Mouse (Mus musculus) cerebral cortex, adult 2 months (tissue): Measurements from ENCODE around the gene Gm20388.

Experiments used
- WGBS: fragments of 180-500 bp; shearing (Covaris S2); methylation state at CpG from one replicate; pipeline ENCODE4 v1.1.7; 2018; 5-methylcytosine and 5-hydroxymethylcytosine counted together

The Gm20388 gene

DNA sequence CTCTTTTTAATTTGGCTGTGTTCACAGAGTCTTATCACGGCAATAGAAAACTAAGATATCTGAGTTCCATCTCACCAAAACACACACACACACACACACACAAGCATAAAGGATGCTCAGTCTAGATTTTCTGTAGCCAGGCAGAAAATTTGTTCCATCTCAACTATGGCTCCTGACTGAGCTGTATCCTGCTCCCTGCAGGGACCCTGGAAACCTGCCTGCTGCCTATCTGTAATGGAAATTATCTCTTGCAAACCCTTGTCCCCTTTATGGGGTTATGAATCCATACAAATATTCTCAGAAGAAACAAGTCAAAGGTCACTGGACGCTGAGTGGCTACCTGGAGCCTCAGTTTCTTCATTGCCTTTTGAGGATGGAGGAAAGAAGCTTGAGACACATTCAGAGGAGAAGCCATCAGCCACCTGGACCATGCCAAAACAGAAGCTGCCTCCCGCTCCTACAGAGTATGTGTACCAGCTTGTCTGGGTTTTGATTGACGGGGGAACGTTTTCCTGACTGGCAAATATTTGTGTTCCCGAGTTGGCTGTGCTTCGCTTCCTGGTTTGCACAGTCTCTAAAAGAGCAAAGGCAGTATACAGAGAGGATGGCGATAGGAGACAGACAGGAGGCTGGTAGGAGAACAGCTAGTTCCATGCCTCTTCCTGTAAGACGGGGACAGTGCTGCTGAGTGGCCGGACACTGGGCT, 681.1 kb downstream of the Gm20388 start:
- WGBS = 49% methylated on average over 10 of the region's 10 CpGs

- WGBS = 87% methylated on average over 5 of the region's 5 CpGs
Observed at GRCm38 (mm10) chr8:120594571-120594970, 683.9 kb downstream of the Gm20388 start.

GRCm38 (mm10) chr8:120595963-120596362, 685.3 kb downstream of the Gm20388 start:
- WGBS = 11% methylated on average over 5 of the region's 5 CpGs

GRCm38 (mm10) chr8:120598579-120598978, 687.9 kb downstream of the Gm20388 start:
- WGBS = 22% methylated on average over 24 of the region's 24 CpGs

DNA sequence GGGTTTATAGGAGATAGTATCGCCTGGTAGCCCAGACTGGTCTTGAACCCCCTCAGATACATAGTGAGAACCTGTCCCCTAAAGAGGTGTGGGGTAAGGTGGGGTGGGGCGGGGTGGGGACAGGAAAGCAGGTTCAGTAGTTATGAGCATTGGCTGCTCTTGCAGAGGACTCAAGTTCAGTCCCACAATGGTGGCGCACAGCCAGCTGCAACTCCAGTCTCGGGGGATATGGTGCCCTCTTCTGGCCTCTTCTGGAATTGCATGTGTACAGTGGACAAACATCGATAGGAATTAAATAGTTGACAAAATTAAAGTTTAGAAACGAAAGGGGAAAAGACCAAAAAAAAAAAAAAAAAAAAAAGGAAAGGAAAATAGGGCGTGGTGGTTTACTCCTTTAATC, 688.9 kb downstream of the Gm20388 start:
- 44% methylated on average over 7 of the region's 7 CpGs for WGBS

DNA sequence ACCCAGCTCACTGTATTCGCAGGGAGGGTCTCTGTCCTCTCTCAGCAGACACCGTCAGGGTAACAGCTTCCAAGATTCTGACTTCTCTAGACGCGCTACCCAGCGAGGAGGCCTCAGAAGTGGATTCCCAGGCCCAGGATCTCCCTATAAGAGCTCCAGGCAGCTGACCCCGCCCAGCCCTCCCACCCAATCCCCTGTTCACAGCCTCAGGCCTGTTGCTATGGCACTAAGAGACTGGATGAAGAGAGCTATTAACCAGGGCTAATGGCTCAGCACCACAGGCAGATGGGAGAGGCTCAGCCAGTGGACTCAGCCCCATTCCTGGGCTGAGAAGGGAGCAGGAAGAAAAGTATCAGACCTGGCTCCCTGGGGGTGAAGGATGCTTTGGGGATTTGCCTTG, 692.0 kb downstream of the Gm20388 start:
- 77% methylated on average over 6 of the region's 6 CpGs for WGBS

DNA sequence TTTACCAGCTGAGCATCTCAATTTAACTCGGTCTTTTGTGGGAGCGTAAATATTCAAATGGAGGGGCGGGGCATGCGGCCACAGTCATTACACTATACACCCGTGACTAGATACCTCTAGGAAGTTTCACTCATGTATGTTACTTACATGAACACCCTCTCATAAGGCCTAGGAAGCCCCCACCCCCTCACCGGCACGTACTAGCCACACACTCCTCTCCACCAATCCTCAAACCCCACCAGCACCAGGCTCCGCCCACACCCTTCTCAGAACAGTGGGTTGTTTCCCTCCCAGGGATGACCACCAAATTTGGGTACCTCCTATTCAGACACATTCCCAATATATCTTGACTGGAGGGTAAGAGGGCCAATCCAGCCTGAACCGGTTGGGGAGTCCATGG, 696.8 kb downstream of the Gm20388 start:
- WGBS = 69% methylated on average over 9 of the region's 9 CpGs

DNA sequence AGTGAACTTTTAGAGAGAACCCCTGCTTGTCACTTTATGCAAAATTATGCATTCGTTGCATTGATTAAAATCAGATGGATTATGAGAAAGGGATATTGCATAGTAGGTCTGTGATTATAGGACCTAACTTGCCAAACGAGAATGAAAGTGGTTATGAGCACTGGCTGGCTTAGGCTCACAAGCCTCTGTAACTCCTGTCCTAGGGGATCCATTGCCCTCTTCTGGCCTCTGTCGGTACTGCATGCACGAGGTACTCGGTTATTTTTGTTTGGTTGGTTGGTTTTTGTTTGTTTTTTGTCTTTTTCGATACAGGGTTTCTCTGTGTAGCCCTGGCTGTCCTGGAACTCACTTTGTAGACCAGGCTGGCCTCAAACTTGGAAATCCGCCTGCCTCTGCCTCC, 697.2 kb downstream of the Gm20388 start:
- 12% methylated on average over 7 of the region's 7 CpGs for WGBS

GRCm38 (mm10) chr8:120610824-120611223, 700.2 kb downstream of the Gm20388 start:
- WGBS = 84% methylated on average over 6 of the region's 6 CpGs

- 88% methylated on average over 3 of the region's 3 CpGs for WGBS
Observed at GRCm38 (mm10) chr8:120614491-120614890, 703.9 kb downstream of the Gm20388 start.

GRCm38 (mm10) chr8:120616663-120617626, 706.3 kb downstream of the Gm20388 start:
- 62% methylated on average over 7 of the region's 8 CpGs for WGBS

DNA sequence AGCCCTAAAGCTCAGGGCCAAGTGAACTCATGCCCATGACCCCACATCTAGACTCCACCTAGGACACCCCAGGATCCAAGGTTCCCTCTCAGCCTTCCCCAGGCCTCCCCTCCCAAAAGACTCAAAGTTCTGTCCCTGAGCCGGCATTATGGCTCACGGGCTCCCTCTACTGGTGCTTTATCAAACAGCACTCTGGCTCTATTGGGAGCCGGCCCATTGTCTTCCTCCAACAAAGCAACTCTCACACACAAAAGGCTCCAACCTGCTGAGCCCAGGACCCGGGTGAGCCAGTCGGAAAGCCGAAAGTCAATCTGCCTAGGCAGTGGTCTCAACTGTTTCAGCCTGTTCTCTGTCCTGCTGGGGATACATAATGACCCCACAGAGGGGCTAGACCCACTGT, 707.5 kb downstream of the Gm20388 start:
- under 1% methylated on average over 6 of the region's 6 CpGs for WGBS

- 58% methylated on average over 11 of the region's 11 CpGs for WGBS
Observed at GRCm38 (mm10) chr8:120619235-120620180, 708.9 kb downstream of the Gm20388 start.

DNA sequence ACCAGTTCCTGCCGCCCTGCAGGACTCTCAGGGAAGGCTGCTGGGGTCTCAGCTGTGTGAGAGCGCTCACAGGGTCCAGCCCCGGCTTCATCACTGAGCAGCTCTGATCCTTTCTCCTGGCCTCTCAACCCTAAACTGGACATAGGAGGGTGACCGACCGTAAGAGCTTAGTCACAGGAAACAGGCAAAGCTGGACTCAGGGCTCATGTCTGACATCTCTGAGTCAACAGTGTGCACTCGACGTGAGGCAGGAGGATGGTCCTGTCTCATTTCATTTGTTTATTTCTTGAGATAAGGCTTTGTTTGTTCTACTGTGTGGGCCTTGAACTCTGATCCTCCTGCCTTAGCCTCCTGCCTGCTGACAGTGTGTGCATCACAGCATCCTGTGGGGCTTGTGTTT, 709.8 kb downstream of the Gm20388 start:
- WGBS = 79% methylated on average over 7 of the region's 7 CpGs

- WGBS = 88% methylated on average over 14 of the region's 14 CpGs
Observed at GRCm38 (mm10) chr8:120622161-120622560, 711.5 kb downstream of the Gm20388 start.

GRCm38 (mm10) chr8:120623608-120624007, 713.0 kb downstream of the Gm20388 start:
- WGBS = 81% methylated on average over 2 of the region's 2 CpGs

DNA sequence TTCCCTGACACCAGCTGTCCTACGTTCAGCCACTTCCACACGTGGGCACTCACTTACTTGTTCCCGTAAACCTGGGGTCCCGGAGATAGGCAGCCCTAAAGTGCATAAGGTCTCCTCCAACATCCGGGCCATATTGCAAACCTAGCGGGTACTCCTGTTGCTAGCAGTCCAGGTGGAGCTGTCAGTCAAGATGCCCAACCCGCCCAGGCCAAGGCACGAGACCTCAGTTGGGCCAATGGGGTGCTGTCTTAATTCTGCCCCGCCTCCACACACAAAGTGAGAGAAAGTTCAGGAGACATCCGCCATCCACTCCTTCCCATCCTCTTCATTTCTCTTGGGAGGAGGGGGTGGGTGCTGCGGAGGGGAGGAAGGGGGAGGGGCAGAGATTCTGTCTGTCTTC, 715.8 kb downstream of the Gm20388 start:
- 81% methylated on average over 11 of the region's 11 CpGs for WGBS

DNA sequence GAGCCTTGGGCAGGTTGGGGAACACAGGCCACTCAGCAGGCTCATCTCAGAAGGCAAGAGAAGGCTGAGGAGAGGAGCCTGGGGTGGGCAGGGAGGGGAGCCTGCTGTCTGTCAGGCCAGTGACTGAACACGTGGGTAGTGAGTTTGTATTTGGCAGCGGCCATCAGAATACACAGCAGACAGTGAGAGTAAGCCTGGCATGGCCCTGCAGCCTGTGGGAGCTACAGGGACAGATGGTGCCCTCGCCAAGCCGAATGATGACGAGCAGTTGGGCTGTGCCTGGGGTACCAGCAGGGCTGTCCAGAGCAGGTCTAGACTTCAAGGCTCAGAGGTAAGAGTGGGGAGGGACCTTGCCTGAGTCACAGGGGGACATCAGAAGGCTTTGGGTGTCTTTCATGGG, 716.7 kb downstream of the Gm20388 start:
- 55% methylated on average over 5 of the region's 5 CpGs for WGBS

GRCm38 (mm10) chr8:120630031-120630430, 719.4 kb downstream of the Gm20388 start:
- WGBS = 62% methylated on average over 5 of the region's 5 CpGs

DNA sequence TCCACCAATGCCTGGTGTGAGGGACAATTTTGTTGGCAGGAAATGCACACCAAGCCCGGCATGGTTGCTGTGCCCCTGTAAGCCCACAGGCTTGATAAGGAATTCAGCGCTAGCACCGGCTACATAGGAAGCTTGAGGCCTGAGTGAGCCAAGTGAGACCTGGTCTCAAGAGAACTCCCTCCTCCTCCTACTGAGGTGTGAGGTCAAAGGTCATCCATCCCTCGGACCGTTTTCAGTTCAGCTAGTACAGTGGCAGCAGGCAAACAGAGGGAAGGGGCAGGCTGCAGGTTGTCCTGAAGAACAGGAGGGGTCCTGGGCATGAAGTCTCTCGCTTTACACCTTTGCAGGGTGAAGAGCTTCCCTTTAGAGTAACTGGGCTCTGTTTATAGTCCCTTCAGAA, 720.2 kb downstream of the Gm20388 start:
- 79% methylated on average over 6 of the region's 6 CpGs for WGBS
